Mouse (Mus musculus) hindbrain, postnatal 0 days (tissue): ENCODE measurements around the gene Apba2. TPM values are rescaled to one million over a fixed set of nuclear protein-coding genes. Genes with fewer than 3 reads are reported as not detected.

Experiments
- ATAC-seq: fragments of 200-750 bp; cut with Nextera tagmentation; 2 replicates; pipeline ENCODE4 v1.8.0; 2017; ENCODE audit warnings: mild to moderate bottlenecking, moderate TSS enrichment, moderate library complexity
- DNase-seq: peaks from one replicate; pipeline ENCODE4 v3.0.0-alpha.2; 2015; ENCODE audit warnings: low spot score
- H3K27ac ChIP-seq: fragments of 300-500 bp; sonication (generic); 2 replicates; pipeline ENCODE4 v1.5.1; 2014; ENCODE audit warnings: mild to moderate bottlenecking
- H3K27me3 ChIP-seq: fragments of 300-500 bp; sonication (generic); 2 replicates; pipeline ENCODE4 v1.6.1; 2014; ENCODE audit warnings: low read length, mixed read lengths; ENCODE audit not compliant: insufficient read depth
- H3K36me3 ChIP-seq: fragments of 300-500 bp; sonication (generic); 2 replicates; pipeline ENCODE4 v1.6.1; 2014; ENCODE audit warnings: low read length, mixed read lengths; ENCODE audit not compliant: insufficient read depth
- H3K4me1 ChIP-seq: fragments of 300-500 bp; sonication (generic); 2 replicates; pipeline ENCODE4 v1.6.1; 2014; ENCODE audit warnings: antibody characterized with exemption, low read length, mixed read lengths; ENCODE audit not compliant: insufficient read depth
- H3K4me2 ChIP-seq: fragments of 300-500 bp; sonication (generic); 2 replicates; pipeline ENCODE4 v1.6.1; 2014; ENCODE audit warnings: low read depth, mild to moderate bottlenecking, low read length, moderate library complexity, mixed read lengths
- H3K4me3 ChIP-seq: fragments of 300-500 bp; sonication (generic); 2 replicates; pipeline ENCODE4 v1.5.1; 2014; ENCODE audit warnings: low read length
- H3K9ac ChIP-seq: fragments of 300-500 bp; sonication (generic); replicated peaks from 2 replicates; pipeline ENCODE4 v1.6.1; 2014; ENCODE audit warnings: mild to moderate bottlenecking, low read length, moderate library complexity, mixed read lengths
- H3K9me3 ChIP-seq: fragments of 300-500 bp; sonication (generic); 2 replicates; pipeline ENCODE4 v1.6.1; 2016; ENCODE audit warnings: low read length, mixed read lengths
- CTCF ChIP-seq: IDR thresholded peaks from 2 replicates; pipeline ENCODE4 v1.5.1; 2016; ENCODE audit warnings: antibody characterized with exemption, control low read depth, low read depth
- WGBS: fragments of 180-500 bp; shearing (Covaris S2); extraction: QIAGEN DNeasy Blood & Tissue Kit; methylation state at CpG from one replicate; pipeline ENCODE4 v1.1.7; 2014; 5-methylcytosine and 5-hydroxymethylcytosine counted together
- polyA plus RNA-seq: library from polyadenylated mRNA; unstranded; fragments of >200 nt; fragmentation: Nextera tagmentation; extraction: Ambion mirVana; gene quantifications from 2 replicates; pipeline ENCODE4 v1.2.1, GENCODE M21; 2015
- total RNA-seq: library from RNA; depleted of rRNA; stranded (reverse); fragments of >200 nt; gene quantifications from 2 replicates; pipeline ENCODE4 v1.2.3, GENCODE M21; 2014

Apba2 gene
- total and polyA plus RNA-seq, 2 experiments from 2014 or later: 180 to 474 TPM

- H3K9me3 ChIP-seq: no peaks in the 10 kb centered on the region
- TF ChIP-seq CTCF: no peak
- no peak overlapping the region for H3K4me2 ChIP-seq
- WGBS: 79% methylated on average over 5 of the region's 5 CpGs
- DNase-seq: no peak
- no peaks in the 10 kb centered on the region for H3K27me3 ChIP-seq
- no peak overlapping the region for H3K4me3 ChIP-seq
- H3K36me3 ChIP-seq: no peaks in the 10 kb centered on the region
- no peak overlapping the region for H3K27ac ChIP-seq
- H3K4me1 ChIP-seq: no peaks in the 10 kb centered on the region
- ATAC-seq: no peak
- H3K9ac ChIP-seq: no peak overlapping the region
Measured at GRCm38 (mm10) chr7:64704060-64704595, 202.6 kb downstream of the Apba2 start.

GRCm38 (mm10) chr7:64708176-64708575, 206.7 kb downstream of the Apba2 start:
- H3K27me3 ChIP-seq: no peaks in the 10 kb centered on the region
- ATAC-seq (no peak), DNase-seq (no peak)
- H3K4me1 ChIP-seq: no peaks in the 10 kb centered on the region
- no peak overlapping the region for H3K9ac ChIP-seq
- no peaks in the 10 kb centered on the region for H3K9me3 ChIP-seq
- H3K4me3 ChIP-seq: no peak overlapping the region
- H3K4me2 ChIP-seq: no peak overlapping the region
- 79% methylated on average over 4 of the region's 4 CpGs for WGBS
- H3K36me3 ChIP-seq: no peaks in the 10 kb centered on the region
- no peak for TF ChIP-seq CTCF
- H3K27ac ChIP-seq: no peak overlapping the region

GRCm38 (mm10) chr7:64709520-64710262, 208.2 kb downstream of the Apba2 start:
- peak; percentile 67 for DNase-seq
- WGBS: 73% methylated on average over 13 of the region's 13 CpGs

GRCm38 (mm10) chr7:64716286-64716685, 214.8 kb downstream of the Apba2 start:
- Histone ChIP-seq H3K4me1 (no peaks in the 10 kb centered on the region), H3K27me3 (no peaks in the 10 kb centered on the region), H3K27ac (no peak overlapping the region), H3K4me3 (no peak overlapping the region), H3K4me2 (no peak overlapping the region), H3K9ac (no peak overlapping the region), H3K36me3 (peaks cover 4% of the 10 kb centered on the region; the same call in 1 of the 2 replicates), H3K9me3 (no peaks in the 10 kb centered on the region)
- 76% methylated on average over 2 of the region's 2 CpGs for WGBS
- TF ChIP-seq CTCF: no peak
- no peak for ATAC-seq
- no peak for DNase-seq

More at GRCm38 (mm10) chr7:64709520-64710262, 208.2 kb downstream of the Apba2 start:
- peak; percentile 79 for ATAC-seq
- Histone ChIP-seq H3K27me3 (no peaks in the 10 kb centered on the region), H3K4me1 (no peaks in the 10 kb centered on the region), H3K9ac (no peak overlapping the region), H3K4me2 (no peak overlapping the region), H3K27ac (no peak overlapping the region), H3K4me3 (no peak overlapping the region), H3K9me3 (no peaks in the 10 kb centered on the region), H3K36me3 (no peaks in the 10 kb centered on the region)
- peak; percentile 73 for TF ChIP-seq CTCF

GRCm38 (mm10) chr7:64723313-64723712, 221.8 kb downstream of the Apba2 start:
- DNase-seq: no peak
- H3K27me3 ChIP-seq: no peaks in the 10 kb centered on the region
- H3K36me3 ChIP-seq: peaks cover 4% of the 10 kb centered on the region; the same call in 1 of the 2 replicates
- 89% methylated on average over 3 of the region's 3 CpGs for WGBS
- H3K4me2 ChIP-seq: no peak overlapping the region
- no peak for TF ChIP-seq CTCF
- H3K4me3 ChIP-seq: no peak overlapping the region
- no peak for ATAC-seq
- H3K9me3 ChIP-seq: no peaks in the 10 kb centered on the region
- H3K27ac ChIP-seq: no peak overlapping the region
- no peak overlapping the region for H3K9ac ChIP-seq
- H3K4me1 ChIP-seq: peaks cover 6% of the 10 kb centered on the region; the same call in 1 of the 2 replicates

GRCm38 (mm10) chr7:64724409-64724808, 222.9 kb downstream of the Apba2 start:
- DNase-seq: no peak

More at GRCm38 (mm10) chr7:64724409-64724808, 222.9 kb downstream of the Apba2 start:
- no peak overlapping the region for H3K4me3 ChIP-seq
- H3K27ac ChIP-seq: no peak overlapping the region
- TF ChIP-seq CTCF: peak; percentile 41
- H3K9me3 ChIP-seq: no peaks in the 10 kb centered on the region
- no peaks in the 10 kb centered on the region for H3K27me3 ChIP-seq
- WGBS: 89% methylated on average over 1 of the region's 1 CpGs
- peaks cover 11% of the 10 kb centered on the region; the same call in 1 of the 2 replicates for H3K4me1 ChIP-seq
- H3K4me2 ChIP-seq: no peak overlapping the region
- H3K9ac ChIP-seq: no peak overlapping the region
- ATAC-seq: no peak
- H3K36me3 ChIP-seq: no peaks in the 10 kb centered on the region
